Mouse (Mus musculus) midbrain, embryonic 11.5 days (tissue): ENCODE results near the gene Olfr62. TPM values are rescaled to one million over a fixed set of nuclear protein-coding genes. Genes with fewer than 3 reads are reported as not detected.

Experiments used
- ATAC-seq: fragments of 200-750 bp; cut with Nextera tagmentation; 2 replicates; pipeline ENCODE4 v1.8.0; 2017; ENCODE audit warnings: moderate TSS enrichment, moderate library complexity; ENCODE audit not compliant: low FRiP score
- DNase-seq: peaks from one replicate; pipeline ENCODE4 v3.0.0; 2015; ENCODE audit warnings: low spot score; ENCODE audit errors: missing footprints
- H3K27ac ChIP-seq: fragments of 300-500 bp; sonication (generic); 2 replicates; pipeline ENCODE4 v1.5.1; 2014; ENCODE audit warnings: low read depth, low read length
- H3K27me3 ChIP-seq: fragments of 300-500 bp; sonication (generic); 2 replicates; pipeline ENCODE4 v1.6.1; 2014; ENCODE audit warnings: mild to moderate bottlenecking, low read length, moderate library complexity, mixed read lengths; ENCODE audit not compliant: control insufficient read depth, insufficient read depth
- H3K36me3 ChIP-seq: fragments of 300-500 bp; sonication (generic); 2 replicates; pipeline ENCODE4 v1.6.1; 2014; ENCODE audit warnings: mild to moderate bottlenecking, low read length, moderate library complexity, mixed read lengths; ENCODE audit not compliant: control insufficient read depth, insufficient read depth
- H3K4me1 ChIP-seq: fragments of 300-500 bp; sonication (generic); 2 replicates; pipeline ENCODE4 v1.6.1; 2014; ENCODE audit warnings: low read length; ENCODE audit not compliant: control insufficient read depth, insufficient read depth
- H3K4me2 ChIP-seq: fragments of 300-500 bp; sonication (generic); 2 replicates; pipeline ENCODE4 v1.6.1; 2014; ENCODE audit warnings: mild to moderate bottlenecking, moderate library complexity
- H3K4me3 ChIP-seq: fragments of 300-500 bp; sonication (generic); 2 replicates; pipeline ENCODE4 v1.5.1; 2014; ENCODE audit warnings: low read depth, low read length
- H3K9ac ChIP-seq: fragments of 300-500 bp; sonication (generic); 2 replicates; pipeline ENCODE4 v1.6.1; 2014; ENCODE audit warnings: low read length
- H3K9me3 ChIP-seq: fragments of 300-500 bp; sonication (generic); 2 replicates; pipeline ENCODE4 v1.6.1; 2016; ENCODE audit warnings: low read length; ENCODE audit not compliant: control insufficient read depth
- WGBS: fragments of 180-500 bp; shearing (Covaris S2); extraction: QIAGEN DNeasy Blood & Tissue Kit; methylation state at CpG from one replicate; pipeline ENCODE4 v1.1.7; 2014; 5-methylcytosine and 5-hydroxymethylcytosine counted together
- polyA plus RNA-seq: library from polyadenylated mRNA; unstranded; fragments of >200 nt; fragmentation: Nextera tagmentation; extraction: Ambion mirVana; gene quantifications from 2 replicates; pipeline ENCODE4 v1.2.1, GENCODE M21; 2014

The Olfr62 gene
- polyA plus RNA-seq, 1 experiment from 2014 or later = not detected

- Histone ChIP-seq H3K27me3 (no peaks in the 10 kb centered on the region), H3K36me3 (no peaks in the 10 kb centered on the region), H3K4me2 (no peak overlapping the region), H3K27ac (no peak overlapping the region), H3K4me3 (no peak overlapping the region), H3K9ac (no peak overlapping the region), H3K4me1 (no peaks in the 10 kb centered on the region), H3K9me3 (no peaks in the 10 kb centered on the region)
- ATAC-seq = no peak
- peak; percentile 93 for DNase-seq
- 12% methylated on average over 2 of the region's 2 CpGs for WGBS
Measured at GRCm38 (mm10) chr4:118645234-118645633, 13.5 kb upstream of the Olfr62 start.

GRCm38 (mm10) chr4:118687086-118687485 is 28.3 kb downstream of the Olfr62 start:
- no peak overlapping the region for H3K9ac ChIP-seq
- no peaks in the 10 kb centered on the region for H3K9me3 ChIP-seq
- H3K4me2 ChIP-seq = no peak overlapping the region
- H3K4me3 ChIP-seq = no peak overlapping the region
- DNase-seq (no peak), ATAC-seq (no peak)
- 74% methylated on average over 2 of the region's 2 CpGs for WGBS
- H3K36me3 ChIP-seq = no peaks in the 10 kb centered on the region
- no peaks in the 10 kb centered on the region for H3K27me3 ChIP-seq
- no peak overlapping the region for H3K27ac ChIP-seq
- no peaks in the 10 kb centered on the region for H3K4me1 ChIP-seq

- DNase-seq (no peak), ATAC-seq (no peak)
- Histone ChIP-seq H3K36me3 (no peaks in the 10 kb centered on the region), H3K4me1 (no peaks in the 10 kb centered on the region), H3K27me3 (no peaks in the 10 kb centered on the region), H3K27ac (no peak within 1 kb of the TSS), H3K4me3 (no peak within 1 kb of the TSS), H3K9me3 (no peaks in the 10 kb centered on the region), H3K4me2 (no peak within 1 kb of the TSS), H3K9ac (no peak within 1 kb of the TSS)
- WGBS = 54% methylated on average over 12 of the region's 12 CpGs
Measured at GRCm38 (mm10) chr4:118692412-118692973, 33.7 kb downstream of the Olfr62 start, which contains the start of gene Olfr1342. Olfr1342 (minus strand) TSS chr4:118692756.

- no peaks in the 10 kb centered on the region for H3K36me3 ChIP-seq
- H3K9me3 ChIP-seq = no peaks in the 10 kb centered on the region
- ATAC-seq (no peak), DNase-seq (no peak)
- no peak overlapping the region for H3K27ac ChIP-seq
- 59% methylated on average over 2 of the region's 2 CpGs for WGBS
- no peak overlapping the region for H3K4me3 ChIP-seq
- H3K27me3 ChIP-seq = no peaks in the 10 kb centered on the region
- H3K4me2 ChIP-seq = no peak overlapping the region
- no peak overlapping the region for H3K9ac ChIP-seq
- no peaks in the 10 kb centered on the region for H3K4me1 ChIP-seq
Measured at GRCm38 (mm10) chr4:118693812-118694211, 35.1 kb downstream of the Olfr62 start.

- no peaks in the 10 kb centered on the region for H3K4me1 ChIP-seq
- no peak within 1 kb of the TSS for H3K4me3 ChIP-seq
- H3K36me3 ChIP-seq = no peaks in the 10 kb centered on the region
- 83% methylated on average over 3 of the region's 3 CpGs for WGBS
- no peaks in the 10 kb centered on the region for H3K9me3 ChIP-seq
- H3K4me2 ChIP-seq = no peak within 1 kb of the TSS
- H3K27ac ChIP-seq = no peak within 1 kb of the TSS
- no peak within 1 kb of the TSS for H3K9ac ChIP-seq
- H3K27me3 ChIP-seq = no peaks in the 10 kb centered on the region
- DNase-seq = no peak
- no peak for ATAC-seq
Measured at GRCm38 (mm10) chr4:118703223-118703622, 44.5 kb downstream of the Olfr62 start, which contains the start of gene Olfr1341. Olfr1341 (plus strand) TSS chr4:118703523.

- H3K27ac ChIP-seq = no peak overlapping the region
- no peaks in the 10 kb centered on the region for H3K36me3 ChIP-seq
- H3K4me1 ChIP-seq = no peaks in the 10 kb centered on the region
- no peak overlapping the region for H3K9ac ChIP-seq
- WGBS = 84% methylated on average over 5 of the region's 5 CpGs
- no peak overlapping the region for H3K4me2 ChIP-seq
- no peak overlapping the region for H3K4me3 ChIP-seq
- no peaks in the 10 kb centered on the region for H3K27me3 ChIP-seq
- H3K9me3 ChIP-seq = no peaks in the 10 kb centered on the region
- DNase-seq = no peak
- no peak for ATAC-seq
Measured at GRCm38 (mm10) chr4:118708086-118708485, 49.3 kb downstream of the Olfr62 start.

- H3K4me2 ChIP-seq = no peak overlapping the region
- no peaks in the 10 kb centered on the region for H3K4me1 ChIP-seq
- H3K9me3 ChIP-seq = no peaks in the 10 kb centered on the region
- H3K4me3 ChIP-seq = no peak overlapping the region
- no peak for DNase-seq
- no peaks in the 10 kb centered on the region for H3K36me3 ChIP-seq
- no peak for ATAC-seq
- WGBS = 22% methylated on average over 1 of the region's 1 CpGs
- no peak overlapping the region for H3K27ac ChIP-seq
- H3K27me3 ChIP-seq = no peaks in the 10 kb centered on the region
- no peak overlapping the region for H3K9ac ChIP-seq
Measured at GRCm38 (mm10) chr4:118711656-118712055, 52.9 kb downstream of the Olfr62 start.

Other genes with a start within 250 kb of the Olfr62 start
- 7.8 and 8.2 TPM in 2 replicates for gene Szt2, start 249.7 kb upstream of the Olfr62 start, polyA plus RNA-seq
- gene Med8, start 249.6 kb upstream of the Olfr62 start, polyA plus RNA-seq = 166 and 176 TPM in 2 replicates
- 35.6 and 36.9 TPM in 2 replicates for gene Elovl1, start 230.9 kb upstream of the Olfr62 start, polyA plus RNA-seq
- 305 and 337 TPM in 2 replicates for gene Cdc20, start 221.6 kb upstream of the Olfr62 start, polyA plus RNA-seq
- 1.4 and 1.6 TPM in 2 replicates for gene Mpl, start 201.4 kb upstream of the Olfr62 start, polyA plus RNA-seq
- 9.1 and 9.5 TPM in 2 replicates for gene Tie1, start 168.9 kb upstream of the Olfr62 start, polyA plus RNA-seq
- 0.42 and 0.46 TPM in 2 replicates for gene 2610528J11Rik, start 132.0 kb upstream of the Olfr62 start, polyA plus RNA-seq
- gene Tmem125, start 114.9 kb upstream of the Olfr62 start, polyA plus RNA-seq = 0.11 and 0.22 TPM in 2 replicates
- 1.0 and 1.2 TPM in 2 replicates for gene Cfap57, start 38.2 kb upstream of the Olfr62 start, polyA plus RNA-seq
- 183 and 197 TPM in 2 replicates for gene Ebna1bp2, start 38.2 kb upstream of the Olfr62 start, polyA plus RNA-seq
- not detected in 2 replicates for gene Olfr1342, start 33.8 kb downstream of the Olfr62 start, polyA plus RNA-seq
- not detected in 2 replicates for gene Olfr1341, start 44.6 kb downstream of the Olfr62 start, polyA plus RNA-seq
- gene Olfr1340, start 61.2 kb downstream of the Olfr62 start, polyA plus RNA-seq = not detected in 2 replicates
- not detected in 2 replicates for gene Olfr1339, start 73.2 kb downstream of the Olfr62 start, polyA plus RNA-seq
- not detected in 2 replicates for gene Olfr1338, start 99.8 kb downstream of the Olfr62 start, polyA plus RNA-seq
- gene Olfr1337, start 123.6 kb downstream of the Olfr62 start, polyA plus RNA-seq = not detected in 2 replicates
- not detected in 2 replicates for gene Olfr1335, start 151.0 kb downstream of the Olfr62 start, polyA plus RNA-seq
- gene Olfr1333, start 177.3 kb downstream of the Olfr62 start, polyA plus RNA-seq = not detected in 2 replicates
- not detected in 2 replicates for gene Olfr1331, start 205.7 kb downstream of the Olfr62 start, polyA plus RNA-seq
- not detected in 2 replicates for gene Olfr1330, start 229.6 kb downstream of the Olfr62 start, polyA plus RNA-seq